Mouse (Mus musculus): Measurements from ENCODE around the gene Rasgrp4. TPM values are rescaled to one million over a fixed set of nuclear protein-coding genes. Genes with fewer than 3 reads are reported as not detected.

Rasgrp4 gene
- polyA plus RNA-seq (2017; shearing (Covaris generic)) = 1.0 TPM

DNA sequence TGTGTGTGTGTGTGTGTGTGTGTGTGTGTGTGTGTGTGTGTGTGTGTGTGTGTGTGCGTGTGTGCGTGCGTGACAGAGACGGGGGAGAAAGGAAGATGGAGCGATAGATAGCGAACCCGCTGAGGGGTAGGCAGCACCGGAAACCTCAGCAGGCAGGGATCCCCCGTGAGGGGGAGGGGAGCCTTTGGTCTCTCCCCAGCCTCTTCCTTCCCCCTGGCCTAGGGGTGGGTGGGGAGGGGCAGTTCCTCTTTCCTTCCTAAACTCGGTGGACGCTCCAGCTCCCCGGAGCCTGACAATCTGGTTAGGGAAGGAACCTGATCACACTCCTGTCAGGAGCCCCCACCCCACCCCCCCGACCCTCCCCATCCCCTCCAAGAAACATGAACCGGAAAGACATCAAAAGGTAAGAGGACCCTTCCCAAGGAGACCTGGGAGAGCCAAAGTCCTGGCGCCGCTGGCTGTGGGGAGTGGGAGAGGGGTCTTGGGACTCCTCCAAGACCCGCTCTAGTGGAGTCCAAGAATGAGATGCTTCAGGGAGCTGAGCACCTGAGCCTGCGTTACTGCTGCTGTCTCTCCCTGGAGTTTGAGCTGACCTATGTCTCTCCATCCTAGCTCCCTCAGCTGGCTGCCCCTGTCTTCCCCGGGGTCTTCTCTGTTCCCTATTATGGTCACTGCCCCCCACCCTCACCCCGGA is at the start of gene Rasgrp4:
Gene Rasgrp4, plus strand, starts transcription at position 159 of the 694 bp plus-strand sequence.

DNA sequence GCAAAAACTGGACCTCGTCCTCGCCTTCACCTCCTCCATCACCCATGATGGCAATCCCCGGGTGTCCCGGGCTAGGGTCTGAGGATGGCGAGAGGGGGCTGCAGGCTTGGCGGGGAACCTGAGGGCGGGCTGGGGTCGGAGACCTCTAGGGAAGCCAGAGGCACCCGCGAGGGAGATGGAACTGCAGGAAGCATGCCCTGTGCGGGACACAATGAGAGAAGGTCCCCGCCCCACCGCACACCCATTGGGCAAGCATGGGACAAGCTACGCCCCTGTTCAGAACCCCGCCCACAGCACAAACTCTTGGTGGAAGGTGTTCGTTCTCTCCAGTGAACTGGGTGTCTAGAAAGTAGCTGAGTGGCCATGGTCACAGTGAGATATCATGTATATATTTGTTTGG is 9.7 kb upstream of the Rasgrp4 start, which contains the start of gene Ryr1:
Gene Ryr1, minus strand, starts transcription at position 210 of the 400 bp plus-strand sequence.

DNA sequence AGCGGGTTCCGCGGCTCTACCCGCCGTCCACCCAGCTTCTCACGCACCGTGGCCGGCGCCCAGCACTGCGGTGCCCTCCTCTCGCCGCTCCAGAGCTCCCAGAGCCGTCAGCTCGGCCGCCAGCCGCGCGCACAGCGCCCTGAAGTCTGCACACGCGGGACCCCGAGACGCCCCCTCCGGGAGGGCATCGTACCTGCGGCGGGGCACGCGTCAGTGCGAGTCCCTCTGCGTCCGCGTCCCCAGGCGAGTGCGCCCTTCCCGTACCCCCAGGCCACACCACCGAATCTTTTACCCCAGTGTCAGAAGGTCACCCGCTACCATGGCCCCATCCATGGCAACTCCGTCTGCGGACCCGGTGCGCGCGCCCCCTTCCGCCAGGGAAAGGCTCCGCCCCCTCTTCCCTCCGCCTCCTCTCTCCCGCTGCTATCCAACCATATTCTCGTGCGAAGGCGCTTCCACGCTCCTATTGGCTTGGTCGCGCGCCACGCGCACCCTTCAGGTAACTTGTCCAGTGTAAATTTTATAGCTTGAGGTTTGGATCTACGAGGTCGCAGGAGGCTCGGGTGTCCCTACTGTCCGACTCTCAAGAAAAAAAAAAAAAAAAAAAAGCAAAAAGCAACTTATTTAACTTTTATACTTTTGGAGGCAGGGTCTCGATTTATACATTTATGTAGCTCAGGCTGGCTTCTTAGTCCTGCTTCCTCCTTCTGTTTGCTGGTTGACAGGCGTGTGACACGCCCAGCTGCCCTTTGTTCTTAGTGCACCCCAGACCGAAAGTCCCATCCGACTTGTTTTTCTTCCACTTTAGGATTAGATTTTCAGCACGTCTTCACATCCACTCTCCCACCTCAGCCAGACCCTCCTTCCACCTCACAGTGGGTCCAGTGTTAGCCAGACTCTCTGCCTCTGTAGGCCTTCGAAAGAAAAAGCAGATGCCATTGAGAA is 21.5 kb downstream of the Rasgrp4 start, which contains the start of gene Fam98c:
Gene Fam98c, minus strand, starts transcription at position 397 of the 945 bp plus-strand sequence.

DNA sequence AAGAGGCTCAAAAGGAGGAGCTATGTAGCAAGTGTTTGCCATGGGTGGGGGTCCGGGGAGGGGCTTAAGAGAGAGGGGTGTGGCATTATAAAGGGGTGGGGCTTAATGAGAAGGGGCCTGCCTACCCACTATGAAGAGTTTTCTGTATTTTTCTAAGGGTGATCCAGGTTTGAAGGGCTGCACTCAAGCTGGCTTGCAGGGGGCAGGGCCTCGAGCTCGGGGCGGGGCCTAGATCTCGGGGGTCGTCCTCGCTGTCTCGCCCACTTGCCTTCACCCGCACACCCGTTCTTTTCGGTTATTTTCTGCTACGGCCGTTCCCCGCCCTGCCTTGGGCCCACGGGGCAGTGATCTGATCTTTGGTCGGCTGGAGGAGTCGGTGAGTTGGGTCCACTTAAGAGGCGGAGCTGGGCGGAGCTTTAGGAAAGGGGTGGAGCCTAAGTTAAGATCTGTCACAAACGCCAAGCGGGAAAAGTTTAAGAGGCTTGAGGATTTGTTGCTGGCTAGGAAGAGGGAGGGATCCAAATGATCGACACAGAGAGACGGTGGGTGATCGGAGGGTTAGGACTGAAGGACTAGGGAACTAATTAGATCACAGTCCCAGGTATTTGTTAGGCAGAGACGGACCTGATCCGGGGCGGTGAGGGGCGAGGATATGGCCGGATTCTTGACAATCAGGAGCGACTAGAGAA is 35.6 kb downstream of the Rasgrp4 start, which contains the start of the genes Ggn and Spred3:
Gene Ggn, plus strand, starts transcription at position 145 of the 689 bp plus-strand sequence.
Gene Spred3, minus strand, starts transcription at position 346 of the 689 bp plus-strand sequence.

DNA sequence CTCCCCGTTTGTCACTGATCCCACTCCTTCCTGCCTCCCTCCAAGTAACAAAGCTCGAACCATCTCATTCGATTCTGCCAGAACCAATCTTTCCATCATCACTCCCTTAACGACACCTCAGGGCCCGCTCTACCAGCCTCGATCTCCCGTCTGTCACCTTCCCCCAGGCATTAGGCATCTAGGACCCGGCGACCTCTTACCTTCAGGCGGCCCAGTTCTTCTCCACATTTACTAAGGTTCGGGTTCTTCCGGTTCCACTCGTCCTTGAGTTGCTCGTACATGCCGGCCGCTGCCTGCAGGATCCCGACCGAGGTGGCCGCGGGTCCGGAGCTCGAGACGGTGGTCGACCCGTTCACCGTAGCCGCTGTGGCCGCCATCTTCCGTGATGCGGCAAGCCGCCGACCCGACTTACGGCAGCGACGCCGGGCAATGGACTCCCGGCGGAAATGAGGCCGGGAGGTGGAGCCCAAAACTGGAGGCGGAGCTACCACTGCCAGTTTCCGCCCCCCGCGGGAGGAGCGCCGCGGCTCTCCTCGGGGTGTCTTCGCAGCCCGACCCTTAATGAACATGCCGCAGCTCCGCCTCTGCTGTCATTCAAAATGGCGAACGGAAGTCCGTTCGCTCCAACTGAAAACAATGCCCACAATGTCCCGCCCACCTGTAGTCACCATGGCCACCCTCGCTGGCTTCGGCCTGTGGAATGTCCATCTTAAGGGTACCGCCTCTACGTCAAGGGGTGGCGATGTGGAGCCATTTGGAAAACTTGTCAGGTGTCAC is 45.6 kb downstream of the Rasgrp4 start, which contains the start of gene Psmd8:
Gene Psmd8, minus strand, starts transcription at position 625 of the 777 bp plus-strand sequence.

Other genes with a start within 250 kb of the Rasgrp4 start
- 380 TPM for gene Actn4, start 172.5 kb upstream of the Rasgrp4 start, polyA plus RNA-seq (2017; shearing (Covaris generic))
- gene Eif3k, start 153.0 kb upstream of the Rasgrp4 start, polyA plus RNA-seq (2017; shearing (Covaris generic)) = 338 TPM
- 163 TPM for gene Map4k1, start 152.8 kb upstream of the Rasgrp4 start, polyA plus RNA-seq (2017; shearing (Covaris generic))
- gene Ryr1, start 9.7 kb upstream of the Rasgrp4 start, polyA plus RNA-seq (2017; shearing (Covaris generic)) = not detected
- gene Fam98c, start 21.4 kb downstream of the Rasgrp4 start, polyA plus RNA-seq (2017; shearing (Covaris generic)) = 18.1 TPM
- 0.15 TPM for gene Ggn, start 35.4 kb downstream of the Rasgrp4 start, polyA plus RNA-seq (2017; shearing (Covaris generic))
- gene Spred3, start 35.6 kb downstream of the Rasgrp4 start, polyA plus RNA-seq (2017; shearing (Covaris generic)) = not detected
- gene Psmd8, start 45.9 kb downstream of the Rasgrp4 start, polyA plus RNA-seq (2017; shearing (Covaris generic)) = 241 TPM
- gene Catsperg1, start 79.2 kb downstream of the Rasgrp4 start, polyA plus RNA-seq (2017; shearing (Covaris generic)) = 1.3 TPM
- gene Kcnk6, start 97.7 kb downstream of the Rasgrp4 start, polyA plus RNA-seq (2017; shearing (Covaris generic)) = 2.0 TPM
- 71.0 TPM for gene Yif1b, start 103.5 kb downstream of the Rasgrp4 start, polyA plus RNA-seq (2017; shearing (Covaris generic))
- 5.7 TPM for gene 2200002D01Rik, start 113.6 kb downstream of the Rasgrp4 start, polyA plus RNA-seq (2017; shearing (Covaris generic))
- gene Spint2, start 147.1 kb downstream of the Rasgrp4 start, polyA plus RNA-seq (2017; shearing (Covaris generic)) = 80.3 TPM
- not detected for gene Ppp1r14a, start 154.5 kb downstream of the Rasgrp4 start, polyA plus RNA-seq (2017; shearing (Covaris generic))
- gene Dpf1, start 169.1 kb downstream of the Rasgrp4 start, polyA plus RNA-seq (2017; shearing (Covaris generic)) = 0.46 TPM

Measured in inflammation-experienced regulatory T-cells, adult 16 weeks (primary cell).